Mouse (Mus musculus) stomach, embryonic 14.5 days (tissue): ENCODE measurements around the gene Polr3c. TPM values are rescaled to one million over a fixed set of nuclear protein-coding genes. Genes with fewer than 3 reads are reported as not detected.

Experiments
- ATAC-seq: fragments of 200-750 bp; cut with Nextera tagmentation; 2 replicates; pipeline ENCODE4 v1.8.0; 2017; ENCODE audit warnings: low read depth, moderate TSS enrichment; ENCODE audit not compliant: insufficient number of reproducible peaks, insufficient read depth, low FRiP score
- H3K27ac ChIP-seq: fragments of 300-500 bp; sonication (generic); 2 replicates; pipeline ENCODE4 v1.5.1; 2014; ENCODE audit warnings: mild to moderate bottlenecking, low read length, moderate library complexity, mixed read lengths
- H3K27me3 ChIP-seq: fragments of 300-500 bp; sonication (generic); 2 replicates; pipeline ENCODE4 v1.6.1; 2014; ENCODE audit warnings: low read length, control low read depth, mixed read lengths; ENCODE audit not compliant: control insufficient read depth, insufficient read depth
- H3K36me3 ChIP-seq: fragments of 300-500 bp; sonication (generic); 2 replicates; pipeline ENCODE4 v1.6.1; 2014; ENCODE audit warnings: mild to moderate bottlenecking, control low read depth, low read length, moderate library complexity, mixed read lengths; ENCODE audit not compliant: control insufficient read depth, insufficient read depth
- H3K4me1 ChIP-seq: fragments of 300-500 bp; sonication (generic); 2 replicates; pipeline ENCODE4 v1.6.1; 2014; ENCODE audit warnings: low read length, control low read depth, mixed read lengths; ENCODE audit not compliant: control insufficient read depth, insufficient read depth
- H3K4me2 ChIP-seq: fragments of 300-500 bp; sonication (generic); replicated peaks from 2 replicates; pipeline ENCODE4 v1.6.1; 2014; ENCODE audit warnings: low read depth, low read length, control low read depth
- H3K4me3 ChIP-seq: fragments of 300-500 bp; sonication (generic); 2 replicates; pipeline ENCODE4 v1.5.1; 2014; ENCODE audit warnings: low read depth, low read length, control low read depth
- H3K9ac ChIP-seq: fragments of 300-500 bp; sonication (generic); replicated peaks from 2 replicates; pipeline ENCODE4 v1.6.1; 2014; ENCODE audit warnings: low read depth, mild to moderate bottlenecking, control low read depth, low read length, moderate library complexity, mixed read lengths
- H3K9me3 ChIP-seq: fragments of 300-500 bp; sonication (generic); 2 replicates; pipeline ENCODE4 v1.6.1; 2016; ENCODE audit warnings: low read depth, low read length, control low read depth; ENCODE audit not compliant: control insufficient read depth
- WGBS: fragments of 180-500 bp; shearing (Covaris S2); extraction: QIAGEN DNeasy Blood & Tissue Kit; methylation state at CpG from one replicate; pipeline ENCODE4 v1.1.7; 2014; 5-methylcytosine and 5-hydroxymethylcytosine counted together
- polyA plus RNA-seq: library from polyadenylated mRNA; unstranded; fragments of >200 nt; fragmentation: Nextera tagmentation; extraction: Ambion mirVana; gene quantifications from 2 replicates; pipeline ENCODE4 v1.2.1, GENCODE M21; 2014

The Polr3c gene
- polyA plus RNA-seq = 31.8 and 32.5 TPM in 2 replicates

DNA sequence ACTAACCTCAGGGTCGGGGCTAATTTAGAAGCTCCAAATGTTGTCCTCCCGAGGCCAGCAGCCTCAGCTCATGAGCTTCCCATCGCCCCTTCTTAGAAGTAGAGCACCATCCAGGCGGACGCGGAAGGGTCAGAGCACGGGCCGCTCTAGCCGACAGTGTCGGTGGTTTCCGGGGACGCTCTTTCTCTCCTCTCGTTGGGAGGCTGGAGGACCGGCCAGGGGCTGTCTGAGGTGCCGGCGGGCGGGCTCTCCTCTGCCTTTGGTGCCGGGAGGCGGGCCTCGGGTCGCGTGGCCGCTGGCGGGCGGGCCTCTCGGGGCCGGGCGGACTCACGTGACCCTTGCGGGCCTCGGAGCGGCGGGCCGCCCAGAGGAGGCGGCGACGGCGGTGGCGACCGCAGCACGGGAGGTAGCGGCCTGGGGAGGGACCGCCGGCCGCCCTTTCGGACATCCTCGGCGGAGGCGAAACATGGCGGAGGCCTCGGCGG, at the start of gene Polr3c, which contains the start of gene Rnf115:
TSS of gene Polr3c (minus strand) at position 286 of the 485 bp plus-strand sequence.
TSS of gene Rnf115 (plus strand) at position 322 of the 485 bp plus-strand sequence.
- peak within 1 kb of the TSS; percentile 58 for H3K4me2 ChIP-seq
- H3K9me3 ChIP-seq = no peaks in the 10 kb centered on the region
- H3K4me1 ChIP-seq = peaks cover 16% of the 10 kb centered on the region; the same call in 1 of the 2 replicates
- H3K9ac ChIP-seq = peak within 1 kb of the TSS; percentile 76
- H3K27me3 ChIP-seq = no peaks in the 10 kb centered on the region
- peak; percentile 99 for ATAC-seq
- peak within 1 kb of the TSS; percentile 70; the same call in 1 of the 2 replicates for H3K27ac ChIP-seq
- peak within 1 kb of the TSS; percentile 69 for H3K4me3 ChIP-seq
- under 1% methylated on average over 48 of the region's 52 CpGs for WGBS
- H3K36me3 ChIP-seq = peaks cover 10% of the 10 kb centered on the region

DNA sequence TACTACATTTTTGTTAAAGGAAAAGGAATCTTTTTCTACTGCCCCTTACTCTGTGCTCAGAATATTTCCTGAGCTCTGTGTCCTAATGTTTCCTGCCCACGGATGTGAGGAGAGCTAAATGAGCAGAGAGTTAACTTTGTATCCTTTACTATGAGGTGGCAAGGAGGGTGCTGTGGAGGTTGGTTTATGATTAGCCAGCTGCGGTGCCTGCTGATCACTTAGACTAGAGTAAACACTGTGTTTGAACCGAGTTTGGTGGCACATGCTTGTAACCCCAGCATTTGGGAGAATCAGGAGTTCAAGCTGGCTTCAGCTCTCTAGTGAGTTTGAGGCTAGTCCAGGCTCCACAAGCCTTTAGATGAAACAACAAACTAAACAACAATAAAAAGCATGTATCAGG, 49.7 kb upstream of the Polr3c start:
- WGBS = 59% methylated on average over 3 of the region's 3 CpGs
- Histone ChIP-seq H3K9ac (no peak overlapping the region), H3K4me2 (no peak overlapping the region), H3K36me3 (no peaks in the 10 kb centered on the region), H3K27ac (no peak overlapping the region), H3K4me1 (no peaks in the 10 kb centered on the region), H3K4me3 (no peak overlapping the region), H3K9me3 (no peaks in the 10 kb centered on the region), H3K27me3 (no peaks in the 10 kb centered on the region)
- no peak for ATAC-seq

DNA sequence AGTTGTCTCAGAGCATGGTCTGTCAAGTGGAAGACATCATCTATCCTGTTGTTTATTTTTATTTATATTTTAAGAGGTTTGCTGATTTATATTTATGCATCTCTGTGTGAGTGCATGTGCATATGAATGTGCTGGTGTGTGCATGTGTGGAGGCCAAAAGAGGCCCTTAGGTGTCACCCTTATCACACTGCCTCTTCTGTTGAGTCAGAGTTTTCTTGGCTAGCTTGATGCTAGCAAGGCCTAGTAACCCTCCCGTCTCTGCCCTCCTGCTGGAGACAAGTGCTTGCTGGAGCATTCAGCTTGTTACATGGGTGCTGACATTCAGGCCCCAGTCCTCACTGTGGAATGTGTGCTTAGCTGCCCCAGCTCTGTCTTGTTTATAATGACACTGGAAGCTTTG, 45.5 kb upstream of the Polr3c start:
- Histone ChIP-seq H3K4me1 (no peaks in the 10 kb centered on the region), H3K27ac (no peak overlapping the region), H3K36me3 (no peaks in the 10 kb centered on the region), H3K4me3 (no peak overlapping the region), H3K9me3 (no peaks in the 10 kb centered on the region), H3K9ac (no peak overlapping the region), H3K4me2 (no peak overlapping the region), H3K27me3 (no peaks in the 10 kb centered on the region)
- ATAC-seq = no peak
- WGBS = 33% methylated on average over 1 of the region's 1 CpGs

DNA sequence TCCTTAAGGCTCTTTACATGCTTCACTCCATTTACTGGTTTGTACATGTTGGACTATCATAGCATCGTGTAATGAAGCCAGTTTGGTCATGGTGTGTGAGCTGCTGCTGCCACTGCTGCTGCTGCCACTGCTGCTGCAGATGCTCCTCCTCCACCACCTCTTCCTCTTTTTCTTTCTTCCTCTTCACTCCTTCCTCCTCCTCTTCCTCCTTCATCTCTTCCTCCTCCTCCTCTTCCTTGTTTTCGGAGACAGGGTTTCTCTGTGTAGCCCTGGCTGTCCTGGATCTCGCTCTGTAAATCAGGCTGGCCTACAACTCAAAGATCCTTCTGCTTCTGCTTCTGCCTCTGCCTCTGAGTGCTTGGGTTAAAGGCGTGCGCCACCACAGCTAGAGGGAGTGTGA, 42.5 kb upstream of the Polr3c start:
- no peak overlapping the region for H3K4me3 ChIP-seq
- no peak overlapping the region for H3K27ac ChIP-seq
- H3K4me2 ChIP-seq = no peak overlapping the region
- no peaks in the 10 kb centered on the region for H3K9me3 ChIP-seq
- no peak for ATAC-seq
- 88% methylated on average over 5 of the region's 5 CpGs for whole genome bisulfite sequencing
- H3K4me1 ChIP-seq = no peaks in the 10 kb centered on the region
- no peaks in the 10 kb centered on the region; the same call in 1 of the 2 replicates for H3K36me3 ChIP-seq
- H3K9ac ChIP-seq = no peak overlapping the region
- no peaks in the 10 kb centered on the region for H3K27me3 ChIP-seq

DNA sequence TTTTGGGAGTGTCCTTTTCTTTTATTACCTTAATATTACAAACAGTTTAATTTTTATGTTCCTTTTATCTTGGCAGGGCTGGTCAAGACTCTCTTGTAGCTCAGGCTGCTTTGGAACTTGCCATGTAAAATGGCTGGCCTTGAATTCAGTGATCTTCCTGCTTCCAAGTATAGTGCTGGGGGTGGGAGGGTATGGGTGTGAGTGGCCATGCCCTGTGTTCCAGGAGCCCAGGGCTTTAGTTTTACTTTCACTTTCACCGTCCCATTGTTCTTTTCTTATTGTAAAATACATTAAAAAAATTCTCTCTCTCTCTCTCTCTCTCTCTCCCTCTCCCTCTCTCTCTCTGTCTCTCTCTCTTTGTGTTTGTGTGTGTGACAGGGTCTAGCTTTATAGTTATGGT, 37.1 kb upstream of the Polr3c start:
- no peaks in the 10 kb centered on the region for H3K9me3 ChIP-seq
- 95% methylated on average over 1 of the region's 1 CpGs for WGBS
- no peaks in the 10 kb centered on the region; the same call in 1 of the 2 replicates for H3K36me3 ChIP-seq
- ATAC-seq = no peak
- H3K4me1 ChIP-seq = no peaks in the 10 kb centered on the region
- H3K4me3 ChIP-seq = no peak overlapping the region
- no peak overlapping the region for H3K4me2 ChIP-seq
- no peak overlapping the region for H3K27ac ChIP-seq
- H3K27me3 ChIP-seq = no peaks in the 10 kb centered on the region
- H3K9ac ChIP-seq = no peak overlapping the region

DNA sequence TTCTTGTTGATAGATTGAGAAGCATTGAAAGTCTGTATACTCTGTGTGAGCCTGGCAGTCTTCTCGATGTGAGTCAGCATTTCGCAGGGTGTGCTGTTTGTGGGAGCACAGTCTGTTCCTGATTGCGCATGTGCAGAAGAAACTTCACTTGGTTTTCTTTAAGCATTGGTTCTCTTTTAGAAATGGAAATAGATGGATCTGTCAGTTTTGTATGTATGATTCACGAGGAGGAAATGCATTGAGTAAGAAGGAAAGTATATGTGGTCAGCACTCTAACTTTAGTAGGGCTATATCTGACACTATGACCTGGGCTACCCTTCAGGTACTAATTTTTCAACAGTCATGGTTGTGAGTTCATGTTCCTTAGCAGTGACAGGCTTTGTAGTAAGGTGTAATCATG, 32.3 kb upstream of the Polr3c start:
- no peak overlapping the region for H3K4me3 ChIP-seq
- 90% methylated on average over 4 of the region's 4 CpGs for WGBS

DNA sequence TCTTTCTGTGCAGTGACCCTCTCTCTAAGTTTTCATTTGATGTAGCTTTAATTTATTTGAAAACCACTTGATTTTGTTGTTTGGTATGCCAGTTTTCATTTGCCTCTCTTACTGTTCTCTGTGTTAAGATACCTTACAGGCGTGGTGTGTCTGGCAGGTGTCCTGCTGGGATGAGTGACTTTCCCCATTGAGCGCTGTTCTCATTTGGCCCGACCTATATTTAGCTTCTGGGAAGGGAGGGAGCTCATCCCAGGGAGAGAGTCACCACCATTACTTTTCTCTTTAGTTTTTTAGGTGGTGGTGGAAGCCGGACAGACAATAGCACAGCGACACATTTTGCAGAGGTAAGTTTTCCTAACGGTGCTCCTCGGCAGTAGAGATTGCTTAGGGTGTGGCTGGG, 30.3 kb upstream of the Polr3c start:
- no peak overlapping the region for H3K9ac ChIP-seq
- no peaks in the 10 kb centered on the region for H3K4me1 ChIP-seq
- 71% methylated on average over 7 of the region's 7 CpGs for WGBS
- H3K36me3 ChIP-seq = no peaks in the 10 kb centered on the region
- H3K27me3 ChIP-seq = no peaks in the 10 kb centered on the region
- H3K4me2 ChIP-seq = no peak overlapping the region
- ATAC-seq = no peak
- H3K27ac ChIP-seq = no peak overlapping the region
- H3K4me3 ChIP-seq = no peak overlapping the region
- no peaks in the 10 kb centered on the region for H3K9me3 ChIP-seq

More for the DNA sequence above, 32.3 kb upstream of the Polr3c start:
- Histone ChIP-seq H3K4me2 (no peak overlapping the region), H3K36me3 (no peaks in the 10 kb centered on the region), H3K9ac (no peak overlapping the region), H3K27ac (no peak overlapping the region), H3K4me1 (no peaks in the 10 kb centered on the region), H3K27me3 (no peaks in the 10 kb centered on the region), H3K9me3 (no peaks in the 10 kb centered on the region)
- no peak for ATAC-seq

DNA sequence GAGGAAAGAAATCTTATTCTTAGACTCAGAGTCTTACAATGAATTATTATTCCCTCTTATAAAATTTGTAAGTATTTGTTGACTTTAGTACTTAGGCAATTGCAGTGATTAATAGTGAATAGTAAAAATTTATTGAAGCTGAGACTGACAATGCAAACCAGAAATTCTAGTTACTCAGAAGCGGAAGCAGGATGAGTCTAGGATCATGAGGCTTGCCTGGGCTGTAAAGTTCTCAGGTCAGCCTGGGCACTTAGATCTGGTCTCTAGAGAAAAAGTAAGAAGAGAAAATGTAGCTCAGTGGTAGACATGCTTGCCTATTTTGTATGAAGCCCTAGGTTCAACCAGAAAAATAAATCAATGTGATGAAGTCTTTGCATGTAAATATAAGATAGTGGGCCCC, 28.5 kb upstream of the Polr3c start:
- H3K4me2 ChIP-seq = no peak overlapping the region
- H3K27me3 ChIP-seq = no peaks in the 10 kb centered on the region
- no peaks in the 10 kb centered on the region for H3K9me3 ChIP-seq
- no peaks in the 10 kb centered on the region for H3K4me1 ChIP-seq
- H3K4me3 ChIP-seq = no peak overlapping the region
- 86% methylated on average over 1 of the region's 1 CpGs for WGBS
- no peak overlapping the region for H3K9ac ChIP-seq
- ATAC-seq = no peak
- H3K27ac ChIP-seq = no peak overlapping the region
- no peaks in the 10 kb centered on the region for H3K36me3 ChIP-seq

DNA sequence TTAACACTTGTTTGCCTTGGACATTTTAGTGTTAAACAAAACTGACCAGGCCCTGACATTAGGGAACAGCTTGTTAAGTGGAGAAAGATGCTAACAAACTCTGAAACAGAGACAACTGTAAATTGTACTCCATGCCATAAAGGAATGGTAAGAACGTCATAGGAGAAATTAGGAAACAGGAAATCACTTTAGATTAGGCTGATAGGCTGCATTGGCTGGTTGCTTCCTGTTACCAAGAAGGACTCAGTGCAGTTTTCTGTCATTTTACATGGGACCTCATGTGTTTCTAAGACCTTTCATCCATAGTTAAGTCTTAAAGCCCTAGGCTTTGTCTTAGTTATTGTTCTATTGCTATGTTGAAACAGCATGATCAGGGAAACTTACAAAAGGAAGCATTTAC, 19.4 kb upstream of the Polr3c start:
- H3K9ac ChIP-seq = no peak overlapping the region
- H3K4me1 ChIP-seq = no peaks in the 10 kb centered on the region
- H3K4me2 ChIP-seq = no peak overlapping the region
- ATAC-seq = no peak
- no peaks in the 10 kb centered on the region for H3K27me3 ChIP-seq
- H3K9me3 ChIP-seq = no peaks in the 10 kb centered on the region
- no peaks in the 10 kb centered on the region for H3K36me3 ChIP-seq
- H3K27ac ChIP-seq = no peak overlapping the region
- H3K4me3 ChIP-seq = no peak overlapping the region
- WGBS = 52% methylated on average over 1 of the region's 1 CpGs
